Mouse (Mus musculus): ENCODE data around the gene Umodl1. TPM values are rescaled to one million over a fixed set of nuclear protein-coding genes. Genes with fewer than 3 reads are reported as not detected.

Umodl1 gene
- polyA plus RNA-seq, 1 experiment from 2014 or later, result not detected

- Histone ChIP-seq H3K36me3 (replicated peaks) (no peaks in the 10 kb centered on the region), H3K9me3 (peaks cover 5% of the 10 kb centered on the region), H3K4me2 (peak within 1 kb of the TSS; percentile 79), H3K4me3 (replicated peaks) (peak within 1 kb of the TSS; percentile 52), H3K27ac (peak within 1 kb of the TSS; percentile 54), H3K27me3 (peaks cover 45% of the 10 kb centered on the region), H3K4me1 (peaks cover 41% of the 10 kb centered on the region), H3K9ac (peak within 1 kb of the TSS; percentile 59)
- under 1% methylated on average over 49 of the region's 49 CpGs for WGBS
- ATAC-seq (ENCODE audit: low FRiP score), result peak; percentile 80
Measured at GRCm38 (mm10) chr17:31057151-31057890, 102.9 kb downstream of the Umodl1 start, which contains the start of gene Abcg1. TSS of gene Abcg1 (plus strand) at chr17:31057675.

- WGBS, result under 1% methylated on average over 30 of the region's 31 CpGs
- Histone ChIP-seq H3K4me3 (replicated peaks) (peak overlapping the region; percentile 52), H3K4me1 (peaks cover 41% of the 10 kb centered on the region), H3K9ac (peak overlapping the region; percentile 59), H3K36me3 (replicated peaks) (no peaks in the 10 kb centered on the region), H3K27ac (peak overlapping the region; percentile 54), H3K9me3 (peaks cover 5% of the 10 kb centered on the region), H3K27me3 (peaks cover 45% of the 10 kb centered on the region), H3K4me2 (peak overlapping the region; percentile 79)
- ATAC-seq (ENCODE audit: low FRiP score), result peak; percentile 67
Measured at GRCm38 (mm10) chr17:31057891-31058744, 103.7 kb downstream of the Umodl1 start.

GRCm38 (mm10) chr17:31058745-31059085 is 104.3 kb downstream of the Umodl1 start:
- Histone ChIP-seq H3K4me2 (peak overlapping the region; percentile 79), H3K9me3 (0 out of 2 replicates have a peak, but pooled peaks cover under 1% of the 10 kb centered on the region), H3K4me3 (replicated peaks) (peak overlapping the region; percentile 52), H3K4me1 (peaks cover 41% of the 10 kb centered on the region), H3K9ac (peak overlapping the region; percentile 59), H3K27me3 (peaks cover 45% of the 10 kb centered on the region), H3K27ac (peak overlapping the region; percentile 54), H3K36me3 (replicated peaks) (no peaks in the 10 kb centered on the region)
- WGBS, result 1% methylated on average over 13 of the region's 13 CpGs
- peak; percentile 19; the same call in 1 of the 2 replicates for ATAC-seq (ENCODE audit: low FRiP score)

GRCm38 (mm10) chr17:31060196-31060587 is 105.8 kb downstream of the Umodl1 start:
- Histone ChIP-seq H3K4me1 (peaks cover 41% of the 10 kb centered on the region), H3K27me3 (peaks cover 41% of the 10 kb centered on the region), H3K9ac (no peak overlapping the region), H3K4me3 (replicated peaks) (no peak overlapping the region), H3K4me2 (no peak overlapping the region), H3K36me3 (replicated peaks) (no peaks in the 10 kb centered on the region; the same call in 1 of the 2 replicates), H3K27ac (no peak overlapping the region), H3K9me3 (no peaks in the 10 kb centered on the region)
- 83% methylated on average over 4 of the region's 4 CpGs for WGBS
- ATAC-seq (ENCODE audit: low FRiP score), result no peak

Small RNA genes within 50 kb of the gene (microRNA-seq; reads per million reads assigned to microRNA genes)
- gene Gm24026, result not detected

Other genes with a start within 250 kb of the Umodl1 start
- 0.05 TPM in 2 replicates for gene Glp1r, start 52.8 kb upstream of the Umodl1 start, polyA plus RNA-seq (2016; fragmentation: Nextera tagmentation; extraction: Ambion mirVana)
- 16.2 and 16.5 TPM in 2 replicates for gene Abcg1, start 103.0 kb downstream of the Umodl1 start, polyA plus RNA-seq (2016; fragmentation: Nextera tagmentation; extraction: Ambion mirVana)
- gene Tff3, start 175.0 kb downstream of the Umodl1 start, polyA plus RNA-seq (2016; fragmentation: Nextera tagmentation; extraction: Ambion mirVana), result 0.88 TPM in 1 of 2 replicates, not detected in the other
- not detected in 2 replicates for gene Tff2, start 189.6 kb downstream of the Umodl1 start, polyA plus RNA-seq (2016; fragmentation: Nextera tagmentation; extraction: Ambion mirVana)
- not detected in 2 replicates for gene Tff1, start 210.6 kb downstream of the Umodl1 start, polyA plus RNA-seq (2016; fragmentation: Nextera tagmentation; extraction: Ambion mirVana)
- not detected in 2 replicates for gene Tmprss3, start 244.3 kb downstream of the Umodl1 start, polyA plus RNA-seq (2016; fragmentation: Nextera tagmentation; extraction: Ambion mirVana)